Mouse (Mus musculus): ENCODE data around the gene Cilp. TPM values are rescaled to one million over a fixed set of nuclear protein-coding genes. Genes with fewer than 3 reads are reported as not detected.

Cilp gene
- polyA plus RNA-seq, 1 experiment from 2014 or later, result 0.64 TPM

- Histone ChIP-seq H3K4me2 (replicated peaks; ENCODE audit: low read depth, low read length) (no peak overlapping the region), H3K27ac (ENCODE audit: low read depth, low read length) (no peak overlapping the region), H3K9ac (ENCODE audit: low read depth, low read length) (no peak overlapping the region), H3K9me3 (ENCODE audit: control insufficient read depth, low read length) (no peaks in the 10 kb centered on the region), H3K27me3 (ENCODE audit: control insufficient read depth, insufficient read depth, low read length) (no peaks in the 10 kb centered on the region), H3K4me3 (ENCODE audit: low read length) (no peak overlapping the region), H3K4me1 (ENCODE audit: control insufficient read depth, insufficient read depth, low read length) (no peaks in the 10 kb centered on the region), H3K36me3 (ENCODE audit: control insufficient read depth, insufficient read depth, low read length) (peaks cover 56% of the 10 kb centered on the region)
- no peak for ATAC-seq (ENCODE audit: low FRiP score, low TSS enrichment)
- WGBS, result 96% methylated on average over 4 of the region's 4 CpGs
Measured at GRCm38 (mm10) chr9:65312669-65313357, 47.8 kb downstream of the Cilp start.

GRCm38 (mm10) chr9:65313846-65314245, 48.9 kb downstream of the Cilp start:
- Histone ChIP-seq H3K36me3 (ENCODE audit: control insufficient read depth, insufficient read depth, low read length) (peaks cover 54% of the 10 kb centered on the region), H3K27ac (ENCODE audit: low read depth, low read length) (no peak overlapping the region), H3K27me3 (ENCODE audit: control insufficient read depth, insufficient read depth, low read length) (no peaks in the 10 kb centered on the region), H3K4me2 (replicated peaks; ENCODE audit: low read depth, low read length) (no peak overlapping the region), H3K4me3 (ENCODE audit: low read length) (no peak overlapping the region), H3K9ac (ENCODE audit: low read depth, low read length) (no peak overlapping the region), H3K4me1 (ENCODE audit: control insufficient read depth, insufficient read depth, low read length) (no peaks in the 10 kb centered on the region), H3K9me3 (ENCODE audit: control insufficient read depth, low read length) (no peaks in the 10 kb centered on the region)
- ATAC-seq (ENCODE audit: low FRiP score, low TSS enrichment), result no peak
- 97% methylated on average over 1 of the region's 1 CpGs for WGBS

- no peaks in the 10 kb centered on the region for H3K4me1 ChIP-seq (ENCODE audit: control insufficient read depth, insufficient read depth, low read length)
- H3K4me2 ChIP-seq (replicated peaks; ENCODE audit: low read depth, low read length), result no peak overlapping the region
- H3K27me3 ChIP-seq (ENCODE audit: control insufficient read depth, insufficient read depth, low read length), result no peaks in the 10 kb centered on the region
- H3K4me3 ChIP-seq (ENCODE audit: low read length), result no peak overlapping the region
- peaks cover 68% of the 10 kb centered on the region for H3K36me3 ChIP-seq (ENCODE audit: control insufficient read depth, insufficient read depth, low read length)
- no peaks in the 10 kb centered on the region for H3K9me3 ChIP-seq (ENCODE audit: control insufficient read depth, low read length)
- no peak for ATAC-seq (ENCODE audit: low FRiP score, low TSS enrichment)
- 79% methylated on average over 11 of the region's 11 CpGs for WGBS
- no peak overlapping the region for H3K9ac ChIP-seq (ENCODE audit: low read depth, low read length)
- H3K27ac ChIP-seq (ENCODE audit: low read depth, low read length), result no peak overlapping the region
Measured at GRCm38 (mm10) chr9:65322255-65322900, 57.4 kb downstream of the Cilp start.

- no peaks in the 10 kb centered on the region for H3K9me3 ChIP-seq (ENCODE audit: control insufficient read depth, low read length)
- H3K9ac ChIP-seq (ENCODE audit: low read depth, low read length), result no peak overlapping the region
- H3K4me3 ChIP-seq (ENCODE audit: low read length), result no peak overlapping the region
- H3K27me3 ChIP-seq (ENCODE audit: control insufficient read depth, insufficient read depth, low read length), result no peaks in the 10 kb centered on the region
- H3K4me2 ChIP-seq (replicated peaks; ENCODE audit: low read depth, low read length), result no peak overlapping the region
- no peaks in the 10 kb centered on the region for H3K4me1 ChIP-seq (ENCODE audit: control insufficient read depth, insufficient read depth, low read length)
- no peak for ATAC-seq (ENCODE audit: low FRiP score, low TSS enrichment)
- H3K27ac ChIP-seq (ENCODE audit: low read depth, low read length), result no peak overlapping the region
- peaks cover 66% of the 10 kb centered on the region for H3K36me3 ChIP-seq (ENCODE audit: control insufficient read depth, insufficient read depth, low read length)
Measured at GRCm38 (mm10) chr9:65325971-65326370, 61.0 kb downstream of the Cilp start.

- Histone ChIP-seq H3K27ac (ENCODE audit: low read depth, low read length) (no peak overlapping the region), H3K9ac (ENCODE audit: low read depth, low read length) (no peak overlapping the region), H3K27me3 (ENCODE audit: control insufficient read depth, insufficient read depth, low read length) (no peaks in the 10 kb centered on the region), H3K4me2 (replicated peaks; ENCODE audit: low read depth, low read length) (no peak overlapping the region), H3K9me3 (ENCODE audit: control insufficient read depth, low read length) (no peaks in the 10 kb centered on the region), H3K4me3 (ENCODE audit: low read length) (no peak overlapping the region), H3K4me1 (ENCODE audit: control insufficient read depth, insufficient read depth, low read length) (no peaks in the 10 kb centered on the region), H3K36me3 (ENCODE audit: control insufficient read depth, insufficient read depth, low read length) (peaks cover 56% of the 10 kb centered on the region)
- no peak for ATAC-seq (ENCODE audit: low FRiP score, low TSS enrichment)
- WGBS, result 88% methylated on average over 2 of the region's 2 CpGs
Measured at GRCm38 (mm10) chr9:65327371-65327770, 62.4 kb downstream of the Cilp start.

Other genes with a start within 250 kb of the Cilp start
- 45.6 and 85.6 TPM in 2 replicates for gene Hacd3, start 243.5 kb upstream of the Cilp start, polyA plus RNA-seq (2014; fragmentation: Nextera tagmentation; extraction: Ambion mirVana)
- gene Dpp8, start 232.8 kb upstream of the Cilp start, polyA plus RNA-seq (2014; fragmentation: Nextera tagmentation; extraction: Ambion mirVana), result 20.7 and 29.9 TPM in 2 replicates
- gene Igdcc4, start 163.7 kb upstream of the Cilp start, polyA plus RNA-seq (2014; fragmentation: Nextera tagmentation; extraction: Ambion mirVana), result 12.7 and 16.4 TPM in 2 replicates
- gene Igdcc3, start 124.0 kb upstream of the Cilp start, polyA plus RNA-seq (2014; fragmentation: Nextera tagmentation; extraction: Ambion mirVana), result 4.5 and 6.1 TPM in 2 replicates
- 4.7 and 7.9 TPM in 2 replicates for gene Parp16, start 69.8 kb upstream of the Cilp start, polyA plus RNA-seq (2014; fragmentation: Nextera tagmentation; extraction: Ambion mirVana)
- gene Clpx, start 29.1 kb downstream of the Cilp start, polyA plus RNA-seq (2014; fragmentation: Nextera tagmentation; extraction: Ambion mirVana), result 38.9 and 51.1 TPM in 2 replicates
- gene Pdcd7, start 80.9 kb downstream of the Cilp start, polyA plus RNA-seq (2014; fragmentation: Nextera tagmentation; extraction: Ambion mirVana), result 15.0 and 15.2 TPM in 2 replicates
- gene Ubap1l, start 95.9 kb downstream of the Cilp start, polyA plus RNA-seq (2014; fragmentation: Nextera tagmentation; extraction: Ambion mirVana), result 0.62 TPM in 1 of 2 replicates, not detected in the other
- gene Kbtbd13, start 126.5 kb downstream of the Cilp start, polyA plus RNA-seq (2014; fragmentation: Nextera tagmentation; extraction: Ambion mirVana), result 1.3 and 1.4 TPM in 2 replicates
- 8.2 and 11.7 TPM in 2 replicates for gene Rasl12, start 133.3 kb downstream of the Cilp start, polyA plus RNA-seq (2014; fragmentation: Nextera tagmentation; extraction: Ambion mirVana)
- 0.53 and 0.59 TPM in 2 replicates for gene Slc51b, start 157.8 kb downstream of the Cilp start, polyA plus RNA-seq (2014; fragmentation: Nextera tagmentation; extraction: Ambion mirVana)
- 18.1 and 22.0 TPM in 2 replicates for gene Mtfmt, start 170.6 kb downstream of the Cilp start, polyA plus RNA-seq (2014; fragmentation: Nextera tagmentation; extraction: Ambion mirVana)
- 114 and 116 TPM in 2 replicates for gene Spg21, start 195.8 kb downstream of the Cilp start, polyA plus RNA-seq (2014; fragmentation: Nextera tagmentation; extraction: Ambion mirVana)

Measured in kidney, embryonic 14.5 days (tissue).